Mouse (Mus musculus) lung, adult 2 months (tissue): Measurements from ENCODE around the gene Ing1.

ENCODE experiments used
- CTCF ChIP-seq: fragments of 200-500 bp; IDR thresholded peaks from 2 replicates; pipeline ENCODE4 v1.5.1; 2011; ENCODE audit warnings: mild to moderate bottlenecking, low read length, control low read depth; ENCODE audit not compliant: insufficient read depth
- POLR2A ChIP-seq: fragments of 200-500 bp; IDR thresholded peaks from 2 replicates; pipeline ENCODE4 v1.6.1; 2011; ENCODE audit warnings: low read depth, mild to moderate bottlenecking, control low read depth, low read length, borderline replicate concordance; ENCODE audit errors: extremely low read depth

DNA sequence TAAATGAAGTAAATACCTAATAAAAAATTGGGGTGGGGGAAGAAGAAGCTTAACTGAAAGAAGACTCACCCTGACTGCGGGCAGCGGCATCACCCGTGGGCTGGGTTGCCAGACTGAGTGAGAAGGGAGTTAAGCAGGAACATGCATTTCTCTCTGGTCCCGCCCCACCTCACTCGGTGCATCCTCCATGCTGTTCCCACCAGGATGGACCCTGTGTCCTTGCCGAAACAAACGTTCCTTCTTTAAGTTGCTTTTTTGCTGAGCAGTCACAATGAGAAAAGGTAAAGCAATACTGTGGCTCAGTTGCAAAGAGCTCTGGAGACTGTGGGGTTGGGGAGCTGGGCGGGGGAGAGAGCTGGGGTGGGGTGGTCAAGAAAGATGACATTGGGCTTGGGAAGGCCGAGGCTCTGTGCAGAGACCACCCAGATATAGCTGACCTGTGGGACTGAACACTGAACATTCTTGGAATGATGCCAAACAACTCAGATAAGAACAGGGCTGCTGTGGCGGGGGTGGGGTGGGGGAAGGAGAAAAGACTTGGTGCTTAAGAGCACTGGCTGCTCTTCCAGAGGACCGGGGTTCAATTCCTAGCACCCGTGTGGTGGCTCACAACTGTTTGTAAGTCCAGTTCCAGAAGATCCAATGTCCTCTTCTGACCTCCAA, 38.0 kb downstream of the Ing1 start:
- no peak for TF ChIP-seq CTCF
- TF ChIP-seq POLR2A, result no peak
